Mouse (Mus musculus): ENCODE results near the gene Klhl6. TPM values are rescaled to one million over a fixed set of nuclear protein-coding genes. Genes with fewer than 3 reads are reported as not detected.

The Klhl6 gene
- total RNA-seq, 1 experiment: 1.6 TPM

DNA sequence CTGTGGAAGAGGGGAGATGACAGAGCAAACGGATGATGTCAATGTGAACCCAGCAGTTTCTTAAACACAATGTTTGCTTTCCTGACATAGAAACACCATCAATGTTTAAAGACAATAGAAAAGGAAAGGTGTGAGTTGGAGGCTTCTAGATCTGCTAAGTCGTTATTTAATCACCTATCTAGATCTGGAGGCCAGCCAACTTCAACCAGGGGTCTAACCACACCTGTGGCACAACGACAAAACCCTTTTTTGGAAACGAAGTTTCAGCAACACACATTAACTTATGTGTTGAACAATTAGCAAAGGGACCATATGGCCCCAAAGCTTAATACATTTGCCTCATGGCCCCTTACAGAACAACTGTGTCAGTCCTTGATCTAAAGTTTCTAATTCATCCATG lies 6.0 kb downstream of the Klhl6 start:
- Histone ChIP-seq H3K36me3 (ENCODE audit: control insufficient read depth, insufficient read depth, low read length, poor library complexity, severe bottlenecking) (no peaks in the 10 kb centered on the region), H3K4me3 (ENCODE audit: insufficient read depth in 1 of 2, low read depth in 1 of 2, low read length in 2 of 2, poor library complexity in 1 of 2, severe bottlenecking in 1 of 2) (no peak overlapping the region), H3K27ac (ENCODE audit: insufficient read depth, low read depth, low read length, poor library complexity, severe bottlenecking) (no peak overlapping the region), H3K9me3 (ENCODE audit: control insufficient read depth, insufficient read depth, low read depth, low read length) (no peaks in the 10 kb centered on the region), H3K4me1 (ENCODE audit: control insufficient read depth in 2 of 2, insufficient read depth in 2 of 2, low read length in 2 of 2, poor library complexity in 1 of 2) (no peaks in the 10 kb centered on the region), H3K9ac (ENCODE audit: insufficient read depth, low read depth, low read length, poor library complexity, severe bottlenecking) (no peak overlapping the region)
- no peak for DNase-seq (ENCODE audit: low read depth, low spot score)
- no peak for TF ChIP-seq CHD2 (IDR thresholded peaks at IDR 0.05; ENCODE audit: low read depth, low read length)
- no peak for TF ChIP-seq HCFC1 (IDR thresholded peaks at IDR 0.05; ENCODE audit: borderline replicate concordance, insufficient read depth, low read length)
- no peak for TF ChIP-seq ZNF384 (IDR thresholded peaks at IDR 0.05; ENCODE audit: low read depth, low read length)
- no peak for TF ChIP-seq ZC3H11A (IDR thresholded peaks at IDR 0.05; ENCODE audit: borderline replicate concordance, low read depth, low read length)
- no peak for TF ChIP-seq MAFK (IDR thresholded peaks at IDR 0.05; ENCODE audit: insufficient read depth, low read depth, low read length)
- in situ Hi-C loops (cut with MboI; ENCODE audit: low sequenced_read_pairs in 2 of 2, unreplicated experiment in 2 of 2): no loop called here

DNA sequence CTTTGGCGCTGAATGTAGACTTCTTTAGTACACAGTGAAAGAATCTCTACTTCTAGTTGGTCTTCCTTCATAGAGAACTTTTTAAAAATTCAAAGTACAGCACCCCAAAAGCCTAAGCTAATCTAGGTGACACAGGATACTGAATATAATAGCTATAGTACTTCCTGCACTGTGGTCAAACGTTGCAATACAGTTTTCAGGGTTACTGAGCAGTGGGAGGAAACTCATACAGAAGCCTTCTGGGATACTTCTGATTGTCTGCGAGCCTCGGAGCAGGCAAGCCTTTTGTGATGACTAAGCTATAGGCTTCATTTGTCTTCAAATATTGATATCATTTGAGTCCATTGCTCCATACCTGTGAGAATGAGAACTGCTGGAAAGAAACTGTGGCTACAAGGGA lies 7.4 kb downstream of the Klhl6 start:
- H3K9ac ChIP-seq (ENCODE audit: insufficient read depth, low read depth, low read length, poor library complexity, severe bottlenecking): no peak overlapping the region

DNA sequence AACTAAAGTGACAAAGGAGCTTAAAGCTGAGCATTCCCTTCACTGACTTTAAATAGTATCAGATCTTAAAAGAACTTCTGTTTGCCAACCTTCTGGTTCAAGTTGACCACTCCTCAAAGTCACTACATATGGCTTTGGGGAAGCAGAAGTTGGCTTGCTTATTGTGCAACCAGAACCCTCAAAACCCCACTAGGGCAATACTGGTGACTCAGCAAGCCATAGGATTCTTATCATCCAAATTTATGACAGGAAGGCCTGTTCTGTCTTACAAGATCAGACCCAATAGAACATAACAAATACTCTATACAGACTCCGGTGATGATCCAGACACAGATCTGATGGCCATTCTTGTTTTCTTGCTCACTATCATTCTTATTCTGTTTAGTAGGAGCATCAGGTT lies 9.4 kb downstream of the Klhl6 start:
- no peak for TF ChIP-seq ZNF384 (IDR thresholded peaks at IDR 0.05; ENCODE audit: low read depth, low read length)
- TF ChIP-seq MAFK (IDR thresholded peaks at IDR 0.05; ENCODE audit: insufficient read depth, low read depth, low read length): no peak
- in situ Hi-C loops (cut with MboI; ENCODE audit: low sequenced_read_pairs in 2 of 2, unreplicated experiment in 2 of 2): no loop called here
- H3K4me3 ChIP-seq (ENCODE audit: insufficient read depth in 1 of 2, low read depth in 1 of 2, low read length in 2 of 2, poor library complexity in 1 of 2, severe bottlenecking in 1 of 2): no peak overlapping the region
- no peaks in the 10 kb centered on the region for H3K9me3 ChIP-seq (ENCODE audit: control insufficient read depth, insufficient read depth, low read depth, low read length)
- DNase-seq (ENCODE audit: low read depth, low spot score): no peak
- H3K9ac ChIP-seq (ENCODE audit: insufficient read depth, low read depth, low read length, poor library complexity, severe bottlenecking): no peak overlapping the region
- no peak overlapping the region for H3K27ac ChIP-seq (ENCODE audit: insufficient read depth, low read depth, low read length, poor library complexity, severe bottlenecking)
- no peaks in the 10 kb centered on the region for H3K36me3 ChIP-seq (ENCODE audit: control insufficient read depth, insufficient read depth, low read length, poor library complexity, severe bottlenecking)
- no peaks in the 10 kb centered on the region for H3K4me1 ChIP-seq (ENCODE audit: control insufficient read depth in 2 of 2, insufficient read depth in 2 of 2, low read length in 2 of 2, poor library complexity in 1 of 2)

More for the DNA sequence above, 7.4 kb downstream of the Klhl6 start:
- DNase-seq (ENCODE audit: low read depth, low spot score): no peak
- Histone ChIP-seq H3K36me3 (ENCODE audit: control insufficient read depth, insufficient read depth, low read length, poor library complexity, severe bottlenecking) (no peaks in the 10 kb centered on the region), H3K4me1 (ENCODE audit: control insufficient read depth in 2 of 2, insufficient read depth in 2 of 2, low read length in 2 of 2, poor library complexity in 1 of 2) (no peaks in the 10 kb centered on the region), H3K4me3 (ENCODE audit: insufficient read depth in 1 of 2, low read depth in 1 of 2, low read length in 2 of 2, poor library complexity in 1 of 2, severe bottlenecking in 1 of 2) (no peak overlapping the region), H3K27ac (ENCODE audit: insufficient read depth, low read depth, low read length, poor library complexity, severe bottlenecking) (no peak overlapping the region), H3K9me3 (ENCODE audit: control insufficient read depth, insufficient read depth, low read depth, low read length) (no peaks in the 10 kb centered on the region)
- in situ Hi-C loops (cut with MboI; ENCODE audit: low sequenced_read_pairs in 2 of 2, unreplicated experiment in 2 of 2): no loop called here
- no peak for TF ChIP-seq ZC3H11A (IDR thresholded peaks at IDR 0.05; ENCODE audit: borderline replicate concordance, low read depth, low read length)
- no peak for TF ChIP-seq CHD2 (IDR thresholded peaks at IDR 0.05; ENCODE audit: low read depth, low read length)
- no peak for TF ChIP-seq HCFC1 (IDR thresholded peaks at IDR 0.05; ENCODE audit: borderline replicate concordance, insufficient read depth, low read length)
- no peak for TF ChIP-seq MAFK (IDR thresholded peaks at IDR 0.05; ENCODE audit: insufficient read depth, low read depth, low read length)
- no peak for TF ChIP-seq ZNF384 (IDR thresholded peaks at IDR 0.05; ENCODE audit: low read depth, low read length)

DNA sequence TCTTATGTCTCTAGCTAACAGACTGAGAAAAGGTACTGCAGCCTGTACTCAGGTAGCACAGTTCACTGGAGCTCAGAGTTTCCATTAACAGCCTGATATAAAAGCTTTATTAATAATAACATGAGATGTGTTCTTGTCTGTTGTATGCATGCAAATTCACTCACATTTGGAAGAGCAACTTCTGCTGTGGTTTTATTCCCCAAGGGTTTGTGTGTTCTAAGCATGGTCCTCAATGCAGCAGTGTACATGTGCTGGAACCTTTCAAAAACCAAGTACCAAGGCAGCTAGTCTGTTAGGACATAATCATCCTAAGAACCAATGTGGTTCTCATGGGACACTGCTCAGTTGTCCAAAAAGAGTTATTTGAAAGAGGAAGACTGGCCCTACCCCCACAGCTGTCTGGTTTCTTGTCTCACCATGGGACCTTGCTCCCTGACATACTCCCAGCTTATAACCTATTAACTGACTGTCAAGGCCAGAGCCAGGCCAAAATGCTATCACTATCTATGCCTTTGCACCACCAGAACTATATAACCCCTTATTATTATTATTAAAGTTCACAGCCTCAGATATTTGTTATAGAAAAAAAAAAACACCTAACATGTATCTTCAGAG lies 10.0 kb downstream of the Klhl6 start:
- H3K4me3 ChIP-seq (ENCODE audit: insufficient read depth in 1 of 2, low read depth in 1 of 2, low read length in 2 of 2, poor library complexity in 1 of 2, severe bottlenecking in 1 of 2): no peak overlapping the region
- no peaks in the 10 kb centered on the region for H3K36me3 ChIP-seq (ENCODE audit: control insufficient read depth, insufficient read depth, low read length, poor library complexity, severe bottlenecking)
- H3K9ac ChIP-seq (ENCODE audit: insufficient read depth, low read depth, low read length, poor library complexity, severe bottlenecking): no peak overlapping the region
- no peaks in the 10 kb centered on the region for H3K4me1 ChIP-seq (ENCODE audit: control insufficient read depth in 2 of 2, insufficient read depth in 2 of 2, low read length in 2 of 2, poor library complexity in 1 of 2)
- TF ChIP-seq CHD2 (IDR thresholded peaks at IDR 0.05; ENCODE audit: low read depth, low read length) (no peak), MAFK (IDR thresholded peaks at IDR 0.05; ENCODE audit: insufficient read depth, low read depth, low read length) (no peak), ZNF384 (IDR thresholded peaks at IDR 0.05; ENCODE audit: low read depth, low read length) (no peak), HCFC1 (IDR thresholded peaks at IDR 0.05; ENCODE audit: borderline replicate concordance, insufficient read depth, low read length) (no peak), ZC3H11A (IDR thresholded peaks at IDR 0.05; ENCODE audit: borderline replicate concordance, low read depth, low read length) (no peak)
- no peaks in the 10 kb centered on the region for H3K9me3 ChIP-seq (ENCODE audit: control insufficient read depth, insufficient read depth, low read depth, low read length)
- no peak overlapping the region for H3K27ac ChIP-seq (ENCODE audit: insufficient read depth, low read depth, low read length, poor library complexity, severe bottlenecking)
- no peak for DNase-seq (ENCODE audit: low read depth, low spot score)
- in situ Hi-C loops (cut with MboI; ENCODE audit: low sequenced_read_pairs in 2 of 2, unreplicated experiment in 2 of 2): no loop called here

DNA sequence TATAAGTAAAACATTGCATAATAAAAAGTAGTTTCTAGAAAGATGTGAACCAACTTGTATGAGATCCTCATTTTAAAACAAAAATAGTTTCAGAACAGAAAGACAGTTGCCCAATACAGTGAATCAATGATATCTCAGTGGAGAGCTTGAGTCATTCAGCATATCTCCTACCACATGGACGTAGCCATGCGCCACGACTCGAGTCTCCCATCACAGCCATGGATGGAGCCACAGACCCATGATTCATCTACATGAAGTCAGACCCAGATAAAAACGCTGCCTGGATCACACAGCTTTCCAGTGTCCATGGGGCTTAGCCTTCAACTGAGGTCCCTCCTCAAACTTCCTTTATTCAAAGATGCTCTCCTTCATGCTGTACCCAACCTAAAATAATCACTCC lies 13.3 kb downstream of the Klhl6 start:
- Histone ChIP-seq H3K4me1 (ENCODE audit: control insufficient read depth in 2 of 2, insufficient read depth in 2 of 2, low read length in 2 of 2, poor library complexity in 1 of 2) (no peaks in the 10 kb centered on the region), H3K9me3 (ENCODE audit: control insufficient read depth, insufficient read depth, low read depth, low read length) (no peaks in the 10 kb centered on the region), H3K4me3 (ENCODE audit: insufficient read depth in 1 of 2, low read depth in 1 of 2, low read length in 2 of 2, poor library complexity in 1 of 2, severe bottlenecking in 1 of 2) (no peak overlapping the region), H3K27ac (ENCODE audit: insufficient read depth, low read depth, low read length, poor library complexity, severe bottlenecking) (no peak overlapping the region), H3K9ac (ENCODE audit: insufficient read depth, low read depth, low read length, poor library complexity, severe bottlenecking) (no peak overlapping the region), H3K36me3 (ENCODE audit: control insufficient read depth, insufficient read depth, low read length, poor library complexity, severe bottlenecking) (no peaks in the 10 kb centered on the region)
- no peak for TF ChIP-seq MAFK (IDR thresholded peaks at IDR 0.05; ENCODE audit: insufficient read depth, low read depth, low read length)
- TF ChIP-seq ZNF384 (IDR thresholded peaks at IDR 0.05; ENCODE audit: low read depth, low read length): no peak
- no peak for TF ChIP-seq CHD2 (IDR thresholded peaks at IDR 0.05; ENCODE audit: low read depth, low read length)
- no peak for TF ChIP-seq HCFC1 (IDR thresholded peaks at IDR 0.05; ENCODE audit: borderline replicate concordance, insufficient read depth, low read length)
- TF ChIP-seq ZC3H11A (IDR thresholded peaks at IDR 0.05; ENCODE audit: borderline replicate concordance, low read depth, low read length): no peak
- in situ Hi-C loops (cut with MboI; ENCODE audit: low sequenced_read_pairs in 2 of 2, unreplicated experiment in 2 of 2): no loop called here
- DNase-seq (ENCODE audit: low read depth, low spot score): no peak
